Mouse (Mus musculus): ENCODE results near the gene Pcyt2.
"Not testable (repeated sequence)": the region's sequence is repeated elsewhere in the genome, so short reads cannot be mapped to it uniquely, and the experiment has no call there.

Gene Pcyt2

DNA sequence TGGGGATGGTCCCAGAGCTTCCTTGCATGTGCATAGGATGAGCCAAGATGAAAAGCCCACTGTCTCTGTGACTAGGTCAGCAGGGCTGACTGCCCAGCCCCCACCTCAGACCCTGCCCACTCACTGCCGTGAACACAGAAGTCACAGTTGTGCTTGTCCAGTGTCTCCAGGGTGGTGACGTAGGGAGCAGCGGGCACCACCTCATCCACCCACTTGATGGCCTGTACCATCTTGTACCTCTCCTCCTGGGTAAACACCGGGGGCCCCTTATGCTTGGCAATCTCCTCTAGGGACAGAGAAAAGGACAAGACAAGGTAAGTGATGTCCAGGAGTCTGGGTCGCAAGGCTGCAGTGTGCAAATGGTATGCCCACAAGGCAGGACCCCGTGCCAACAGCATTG, 2.6 kb downstream of the Pcyt2 start:
- no peak for DNase-seq

DNA sequence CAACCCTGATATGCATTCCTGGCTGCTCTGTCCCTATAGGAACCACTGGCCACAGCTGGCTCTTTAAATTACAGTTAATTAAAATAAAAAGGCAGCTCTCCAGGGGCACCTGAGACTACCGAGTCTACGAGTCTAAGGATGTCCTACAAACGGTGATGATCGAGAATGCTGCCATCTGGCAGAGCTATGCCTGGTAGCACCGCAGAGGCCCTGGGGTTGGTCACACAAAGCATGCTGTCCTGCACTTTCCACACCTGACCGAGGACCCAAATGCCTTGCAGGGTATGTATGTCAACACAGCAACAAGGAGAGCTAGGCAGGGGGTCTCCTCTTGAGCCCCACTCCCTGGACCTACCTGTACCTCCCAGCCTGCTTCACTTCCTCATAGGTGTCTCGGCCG, 3.8 kb downstream of the Pcyt2 start:
- DNase-seq, result peak in 1 of 2 experiments; percentile 52

DNA sequence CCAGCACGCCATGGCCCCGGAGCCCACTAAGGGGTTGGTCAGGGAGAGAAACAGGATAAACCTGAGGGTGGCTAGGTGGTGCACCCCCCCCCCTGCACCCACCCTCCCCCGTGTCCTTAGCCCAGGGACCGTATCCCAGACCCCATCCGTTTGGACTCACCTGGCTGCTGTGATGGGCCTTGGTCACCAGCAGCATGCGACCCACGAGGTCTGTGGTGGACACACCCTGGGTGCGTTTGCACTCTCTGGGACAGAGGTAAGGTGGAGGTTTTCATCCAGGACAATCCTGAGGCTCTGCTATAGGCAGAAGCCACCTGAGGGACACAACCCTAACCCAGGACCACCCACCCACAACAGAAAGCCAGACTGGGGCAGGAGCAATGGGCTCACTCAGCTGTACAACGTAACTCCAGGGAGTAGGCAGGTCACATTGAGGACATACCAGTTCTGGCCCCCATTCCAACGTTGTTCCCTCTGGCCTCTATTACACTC, 4.2 kb downstream of the Pcyt2 start:
- DNase-seq, result peak in 1 of 2 experiments; percentile 46

DNA sequence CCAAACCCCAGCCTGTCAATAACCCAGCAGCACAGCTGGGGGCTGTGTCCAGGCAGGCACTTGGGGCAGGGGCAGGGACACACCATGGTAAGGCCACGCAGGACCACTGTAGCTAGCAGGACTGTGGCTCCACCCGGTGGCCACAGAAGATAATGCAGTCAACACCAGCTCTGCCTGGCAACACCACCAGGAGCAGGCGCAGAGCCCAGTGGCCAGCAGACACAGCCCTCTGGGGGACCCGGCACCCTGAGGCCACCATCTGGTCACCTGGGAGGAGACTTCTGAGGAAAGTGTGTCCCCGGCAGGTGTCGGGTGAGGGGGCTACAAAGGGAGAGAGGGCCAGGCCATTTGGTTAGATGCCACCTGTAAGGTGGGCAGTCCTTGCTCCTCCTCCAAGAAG, 5.0 kb downstream of the Pcyt2 start:
- peak; percentile 97 for DNase-seq

DNA sequence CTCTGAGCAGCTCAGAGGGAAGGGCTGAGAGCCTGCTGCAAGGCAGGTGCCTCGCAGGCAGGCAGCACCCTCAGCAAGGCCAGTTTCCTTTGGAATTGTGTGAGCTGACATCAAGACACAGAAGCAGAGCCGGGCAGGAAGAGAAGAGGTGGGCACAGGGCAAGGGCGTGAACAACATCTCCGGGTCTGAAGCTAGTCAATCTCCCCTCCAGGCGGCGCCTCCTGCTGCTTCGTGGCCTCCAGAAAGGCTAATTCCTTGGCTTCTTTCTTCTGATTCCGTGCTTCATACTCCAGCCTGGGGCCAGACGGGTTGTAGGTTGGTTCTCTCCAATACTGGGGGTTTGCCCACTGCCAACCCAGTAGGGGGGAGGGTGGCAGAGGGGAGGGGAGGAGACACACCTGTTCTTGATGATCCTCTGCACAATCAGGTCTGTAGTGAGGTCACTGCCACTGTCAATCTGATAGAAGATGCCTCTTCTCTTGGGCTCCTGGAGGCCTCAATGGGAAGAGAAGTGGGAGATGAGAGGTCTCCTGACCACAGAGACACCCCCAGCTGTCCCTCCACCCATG, 7.2 kb downstream of the Pcyt2 start:
- peak in 1 of 2 experiments; percentile 29 for DNase-seq

DNA sequence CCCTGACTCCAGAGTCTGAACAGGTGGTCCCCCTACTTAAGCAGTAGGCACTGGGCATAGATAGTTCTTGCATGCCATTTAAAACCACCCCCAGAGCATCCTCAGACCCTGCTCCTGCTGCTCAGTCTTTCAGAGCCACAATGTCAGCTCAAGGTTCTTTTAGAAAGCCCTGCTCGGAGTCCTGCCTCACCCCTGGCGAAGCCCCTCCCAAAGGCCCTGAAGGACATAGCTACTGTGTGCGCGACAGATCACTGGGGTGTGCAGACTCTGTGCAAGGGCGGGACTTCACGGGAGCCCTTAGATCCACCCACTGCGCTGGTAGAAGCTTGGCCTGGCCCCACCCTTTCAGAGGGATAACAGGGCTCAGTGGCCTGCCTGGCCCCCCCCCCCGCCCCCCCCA, 8.5 kb downstream of the Pcyt2 start:
- peak in 1 of 2 experiments; percentile 35 for DNase-seq

DNA sequence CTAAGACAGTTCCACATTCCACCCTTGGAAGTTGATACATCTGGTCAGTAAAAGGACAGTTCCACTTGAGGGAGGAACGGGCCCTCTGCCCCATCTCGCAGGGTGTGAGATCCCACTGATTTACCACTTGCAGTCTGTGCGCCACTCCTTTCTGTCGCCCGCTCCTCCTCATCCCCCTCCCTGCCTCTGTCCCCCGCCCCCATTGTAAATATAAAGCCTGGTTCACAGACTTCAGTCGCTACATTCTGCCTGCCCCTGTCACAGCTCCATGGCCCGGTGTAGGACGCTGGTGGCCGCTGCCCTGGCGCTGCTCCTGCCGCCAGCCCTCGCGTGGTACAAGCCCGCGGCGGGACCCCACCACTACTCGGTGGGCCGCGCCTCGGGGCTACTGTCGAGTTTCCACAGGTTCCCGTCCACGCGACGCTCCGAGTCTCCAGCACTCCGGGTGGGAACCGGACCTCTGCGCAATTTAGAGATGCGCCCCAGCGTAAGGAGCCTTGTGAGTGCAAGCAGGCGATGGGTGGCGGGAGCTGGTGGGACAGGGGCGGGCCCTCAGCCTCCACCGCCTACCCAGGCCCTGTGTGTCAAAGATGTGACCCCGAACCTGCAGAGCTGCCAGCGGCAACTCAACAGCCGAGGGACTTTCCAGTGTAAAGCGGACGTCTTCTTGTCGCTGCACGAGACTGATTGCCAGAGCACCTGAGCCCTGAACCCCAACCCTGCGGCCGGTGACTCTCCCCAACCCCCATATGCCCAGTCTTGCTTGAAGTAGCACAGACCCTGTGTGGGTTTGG, 9.3 kb downstream of the Pcyt2 start, which contains the start of gene Npb:
Gene Npb (plus strand): TSS at position 237 of the 794 bp plus-strand sequence.
- peak in 1 of 2 experiments; percentile 29 for DNase-seq

DNA sequence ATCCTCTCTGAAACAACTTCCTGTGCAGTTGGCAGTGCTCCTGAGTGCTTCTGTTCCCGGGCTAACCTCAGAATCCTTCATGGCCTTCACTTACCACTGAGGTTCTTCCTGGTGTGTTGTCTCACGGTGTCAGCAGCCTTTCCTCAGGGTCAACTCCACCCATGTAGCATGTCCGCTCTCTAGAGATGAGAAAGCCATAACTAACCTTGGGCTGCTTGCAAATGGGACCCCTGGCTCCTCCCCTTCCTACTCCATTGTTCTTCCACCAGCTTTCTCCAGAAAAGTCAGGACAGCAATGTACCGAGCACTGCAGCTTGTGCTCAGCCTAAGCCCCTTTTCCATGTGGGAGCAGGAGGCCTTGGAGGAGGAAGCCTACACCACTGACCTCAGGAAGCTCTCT, 11.0 kb downstream of the Pcyt2 start:
- DNase-seq, result peak in 1 of 2 experiments; percentile 3

DNA sequence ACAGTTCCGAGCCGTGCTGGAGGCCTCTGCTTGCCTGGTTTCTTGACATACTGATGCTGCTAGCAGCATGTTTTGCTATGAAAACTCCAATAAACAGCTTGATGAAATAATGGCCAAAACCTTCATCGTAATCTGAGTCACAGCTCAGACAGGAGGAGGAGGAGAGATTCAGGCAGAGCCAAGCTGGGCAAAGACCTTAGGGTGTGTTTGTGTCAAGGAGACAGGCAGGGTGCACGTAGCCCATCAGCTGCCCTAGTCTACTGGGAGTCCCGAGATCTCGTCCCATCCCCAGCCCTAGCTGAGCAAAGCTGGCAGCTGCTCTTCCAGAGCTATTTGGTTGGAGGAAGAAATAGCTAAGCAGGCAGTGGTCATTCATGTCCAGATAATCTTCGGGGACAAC, 12.1 kb downstream of the Pcyt2 start:
- DNase-seq, result no peak

DNA sequence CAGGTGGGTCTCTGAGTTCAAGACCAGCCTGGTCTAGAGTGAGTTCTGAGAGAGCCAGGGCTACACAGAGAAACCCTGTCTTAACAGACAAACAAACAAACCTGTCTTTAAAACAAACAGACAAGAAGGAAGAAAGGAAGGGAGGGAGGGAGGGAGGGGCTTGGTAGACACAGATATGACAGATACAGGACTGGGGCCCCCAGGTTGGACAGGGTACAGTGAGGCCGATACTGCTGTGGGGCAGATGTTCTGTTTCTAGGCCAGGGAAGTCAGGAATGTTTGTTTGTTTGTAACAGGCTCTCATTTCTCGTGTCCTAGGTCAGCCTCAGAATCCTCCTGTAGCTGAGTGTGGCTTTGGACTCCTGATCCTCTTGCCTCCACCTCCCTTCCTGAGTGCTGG, 14.2 kb downstream of the Pcyt2 start:
- DNase-seq, result no peak

DNA sequence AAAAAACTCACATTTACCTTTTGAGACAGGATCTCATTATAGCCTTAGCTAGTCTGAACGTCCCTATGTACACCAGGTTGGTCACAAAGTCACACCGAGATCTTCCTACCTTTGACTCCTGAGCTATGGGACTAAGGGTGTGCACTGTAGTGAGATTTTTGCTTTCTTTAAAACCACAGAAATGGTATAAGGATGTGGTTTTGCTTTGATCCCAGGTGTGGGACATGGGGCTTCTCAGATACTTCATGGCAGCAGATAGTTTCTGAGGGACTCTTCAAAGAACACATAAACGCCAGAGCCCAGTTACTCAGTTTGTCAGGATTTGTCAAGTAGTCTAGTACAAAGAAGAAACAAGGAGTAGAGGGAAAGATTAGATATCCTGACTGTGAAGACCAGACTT, 17.0 kb downstream of the Pcyt2 start:
- DNase-seq, result no peak

DNA sequence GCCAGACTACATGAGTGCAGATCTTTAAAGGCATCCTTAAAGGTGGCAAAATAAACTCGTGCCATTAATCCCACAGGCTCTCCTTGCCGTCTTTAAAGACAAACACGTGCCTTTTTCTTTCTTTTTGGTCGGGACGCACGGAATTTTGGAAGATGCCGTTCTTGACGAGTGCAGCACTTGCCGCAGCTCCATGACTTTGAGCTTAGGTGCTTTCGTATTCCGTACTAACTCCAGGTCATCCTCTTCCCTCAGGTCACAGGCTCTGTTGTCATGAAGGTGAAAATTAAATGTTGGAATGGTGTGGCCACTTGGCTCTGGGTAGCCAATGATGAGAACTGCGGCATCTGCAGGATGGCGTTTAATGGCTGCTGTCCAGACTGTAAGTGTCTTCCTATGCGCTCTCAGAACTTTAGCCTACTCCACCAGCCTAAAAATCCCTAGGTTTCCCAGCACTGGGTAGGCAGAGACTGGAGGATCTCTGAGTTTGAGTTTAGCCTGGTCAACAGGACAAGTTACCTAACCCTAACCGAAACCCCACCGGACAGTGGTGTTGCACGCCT, 18.7 kb downstream of the Pcyt2 start:
- peak in 1 of 2 experiments; percentile 25 for DNase-seq

DNA sequence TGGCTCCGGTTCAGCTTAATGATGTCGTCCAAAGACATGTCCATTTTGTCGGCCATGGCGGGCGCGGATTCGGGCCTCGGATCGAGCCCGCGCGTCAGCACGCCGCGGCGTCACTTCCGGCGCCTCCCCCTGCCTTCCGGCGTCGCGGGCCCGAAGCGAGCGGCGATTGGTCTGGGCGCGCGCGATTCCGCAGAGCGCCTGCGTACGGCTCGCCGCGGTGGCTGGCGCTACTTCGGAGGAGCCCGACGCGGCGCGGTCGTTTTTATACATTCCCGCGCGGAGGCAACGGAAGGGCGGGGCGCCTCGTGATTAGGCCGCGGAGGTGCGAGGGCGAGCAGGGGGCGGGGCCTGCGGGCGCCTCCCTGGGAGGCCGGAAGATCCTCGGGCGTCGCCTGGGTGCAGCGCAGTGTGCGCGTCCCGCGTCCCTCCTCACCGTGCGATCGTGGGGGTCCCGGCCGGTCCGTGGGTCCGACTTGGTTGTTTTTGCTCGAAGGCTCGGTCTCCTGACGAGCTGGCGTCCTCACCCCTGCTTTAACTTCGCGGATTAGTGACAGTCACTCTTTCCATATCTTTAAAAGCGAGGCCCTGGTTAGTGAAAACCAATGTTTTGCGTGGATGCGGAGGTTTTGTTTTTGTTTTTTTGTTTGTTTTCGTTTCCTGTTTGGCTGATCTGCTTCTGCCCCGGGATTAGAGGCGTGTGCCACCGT, 19.3 kb downstream of the Pcyt2 start, which contains the start of the genes Alyref and Anapc11:
Gene Alyref (minus strand): TSS at position 83 of the 707 bp plus-strand sequence.
Gene Anapc11 (plus strand): TSS at position 139 of the 707 bp plus-strand sequence.
- DNase-seq, result peak; percentile 95 to 97

DNA sequence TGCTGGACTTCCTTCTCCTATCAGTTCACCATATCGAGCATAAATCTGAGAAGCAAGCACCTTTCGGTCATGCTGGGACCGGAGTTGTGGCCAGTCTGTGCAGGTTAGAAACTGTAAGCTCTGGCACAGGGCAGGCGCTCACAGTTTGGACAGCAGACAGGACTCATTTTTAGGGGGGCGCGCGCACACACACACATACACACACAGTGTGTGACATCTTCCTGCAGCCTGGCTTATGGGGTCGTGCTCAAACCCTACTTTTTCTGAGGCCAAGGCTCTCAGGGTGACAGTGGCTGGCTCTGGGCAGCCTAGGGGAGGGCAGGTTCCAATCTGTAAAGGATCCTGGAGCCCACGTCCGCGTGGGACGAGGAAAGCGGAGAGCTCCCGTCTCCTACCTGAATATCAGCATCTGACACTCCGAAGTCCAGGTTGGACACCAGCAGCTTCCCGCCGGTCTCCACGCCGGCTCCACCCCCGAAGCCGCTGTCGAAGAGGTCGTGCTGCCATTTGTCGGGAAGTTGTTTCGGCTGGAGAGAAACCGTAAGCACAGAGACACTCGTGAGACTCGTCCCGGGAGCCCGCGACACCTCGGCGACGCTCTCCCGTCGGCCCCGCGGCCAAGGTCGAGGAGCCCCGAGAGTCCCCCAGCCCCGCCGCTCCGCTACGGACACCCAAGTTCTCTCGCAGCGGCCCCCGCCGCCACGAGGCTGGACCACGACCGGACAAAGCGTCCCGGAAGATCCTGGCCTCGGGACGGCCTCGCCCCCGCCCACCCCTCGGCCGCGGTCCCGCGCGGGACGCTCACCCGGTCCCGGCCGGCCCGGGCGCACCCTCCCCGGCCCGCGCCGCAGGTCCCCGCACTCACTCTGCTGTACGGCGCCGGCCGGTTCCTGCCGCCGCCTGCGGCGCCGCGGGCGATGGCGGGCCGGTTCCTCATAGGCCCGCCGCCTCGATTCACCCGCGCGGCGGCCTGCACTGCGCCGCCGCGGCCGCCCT, 20.2 kb downstream of the Pcyt2 start:
- no peak for DNase-seq

DNA sequence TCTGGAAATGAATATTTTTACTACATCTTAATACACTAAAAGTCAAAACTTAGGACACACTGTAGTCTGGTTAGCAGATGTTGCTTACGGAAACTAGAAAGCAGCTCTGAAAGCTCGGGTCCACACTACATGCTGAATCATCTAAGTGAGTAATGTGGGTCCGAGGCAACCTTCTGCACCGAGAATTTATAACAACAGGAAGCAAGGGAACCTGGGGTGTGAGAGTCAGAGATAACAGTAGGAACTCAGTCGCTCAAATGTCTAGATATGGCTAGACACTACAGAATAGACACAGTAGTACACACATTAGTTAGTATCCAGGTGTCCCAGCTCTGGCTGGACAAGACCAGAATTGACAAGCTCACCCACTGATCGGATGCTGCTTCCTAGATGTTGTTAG, 29.2 kb downstream of the Pcyt2 start:
- no peak for DNase-seq

DNA sequence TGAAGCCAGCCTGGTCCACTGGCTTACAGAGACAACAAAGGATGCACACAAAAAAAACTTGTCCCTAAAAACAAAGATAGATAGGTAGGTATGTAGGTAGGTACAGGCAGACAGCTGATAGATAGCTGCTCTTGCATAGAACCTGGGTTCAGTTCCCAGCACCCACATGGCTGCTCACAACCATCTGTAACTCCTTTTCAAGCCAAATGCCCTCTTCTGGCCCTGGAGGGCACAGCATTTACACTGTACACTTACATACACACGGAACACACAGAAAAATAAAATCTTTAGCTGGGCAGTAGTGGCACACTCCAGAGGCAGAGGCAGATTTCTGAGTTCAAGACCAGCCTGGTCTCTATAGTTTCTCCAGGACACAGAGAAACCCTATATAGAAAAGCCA, 33.8 kb downstream of the Pcyt2 start:
- no peak for DNase-seq

DNA sequence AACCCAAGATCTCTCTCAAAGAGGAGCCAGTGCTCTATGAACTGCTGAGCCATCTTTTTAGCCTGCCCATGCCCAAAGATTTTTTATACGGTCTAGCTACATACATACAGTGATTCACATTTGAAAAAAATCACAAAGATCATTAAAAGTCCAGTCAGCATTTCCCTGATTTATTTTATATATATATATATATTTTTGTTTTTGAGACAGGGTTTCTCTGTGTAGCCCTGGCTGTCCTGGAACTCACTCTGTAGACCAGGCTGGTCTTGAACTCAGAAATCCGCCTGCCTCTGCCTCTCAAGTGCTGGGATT, 34.8 kb downstream of the Pcyt2 start:
- DNase-seq, result not testable (repeated sequence)

DNA sequence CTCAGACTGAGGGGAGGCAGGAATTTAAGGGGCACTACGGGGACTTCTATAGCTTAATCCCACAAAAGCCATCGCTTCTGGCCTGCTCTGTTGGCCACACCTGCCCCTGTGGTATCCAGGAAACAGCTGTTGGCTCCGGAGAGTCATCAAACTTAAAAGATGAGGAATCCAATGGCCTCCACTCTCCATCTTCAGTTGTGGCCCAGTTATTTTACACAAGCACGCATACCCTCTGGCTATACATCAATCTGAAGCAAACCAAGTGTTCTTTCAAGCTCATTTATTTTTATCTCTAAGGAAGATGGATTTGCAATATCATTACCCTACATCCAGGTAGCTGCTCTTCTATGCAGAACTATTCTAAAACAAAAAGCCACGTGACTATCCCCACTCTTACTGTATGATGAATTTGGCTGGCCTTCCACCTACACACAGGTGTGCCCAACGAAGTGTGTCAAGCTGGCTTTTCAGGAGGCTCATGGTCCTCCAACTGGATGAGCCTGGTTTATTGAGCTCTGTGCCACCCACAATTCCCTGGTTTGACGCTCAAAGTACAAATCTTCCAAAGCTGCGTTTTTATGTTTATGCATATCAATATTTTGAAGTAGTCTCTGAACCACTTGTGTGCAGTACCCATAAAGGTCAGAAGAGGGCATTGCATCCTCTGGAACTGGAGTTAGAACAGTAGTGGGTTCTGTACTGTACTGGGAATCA, 35.3 kb downstream of the Pcyt2 start:
- peak in 1 of 2 experiments; percentile 56 for DNase-seq

DNA sequence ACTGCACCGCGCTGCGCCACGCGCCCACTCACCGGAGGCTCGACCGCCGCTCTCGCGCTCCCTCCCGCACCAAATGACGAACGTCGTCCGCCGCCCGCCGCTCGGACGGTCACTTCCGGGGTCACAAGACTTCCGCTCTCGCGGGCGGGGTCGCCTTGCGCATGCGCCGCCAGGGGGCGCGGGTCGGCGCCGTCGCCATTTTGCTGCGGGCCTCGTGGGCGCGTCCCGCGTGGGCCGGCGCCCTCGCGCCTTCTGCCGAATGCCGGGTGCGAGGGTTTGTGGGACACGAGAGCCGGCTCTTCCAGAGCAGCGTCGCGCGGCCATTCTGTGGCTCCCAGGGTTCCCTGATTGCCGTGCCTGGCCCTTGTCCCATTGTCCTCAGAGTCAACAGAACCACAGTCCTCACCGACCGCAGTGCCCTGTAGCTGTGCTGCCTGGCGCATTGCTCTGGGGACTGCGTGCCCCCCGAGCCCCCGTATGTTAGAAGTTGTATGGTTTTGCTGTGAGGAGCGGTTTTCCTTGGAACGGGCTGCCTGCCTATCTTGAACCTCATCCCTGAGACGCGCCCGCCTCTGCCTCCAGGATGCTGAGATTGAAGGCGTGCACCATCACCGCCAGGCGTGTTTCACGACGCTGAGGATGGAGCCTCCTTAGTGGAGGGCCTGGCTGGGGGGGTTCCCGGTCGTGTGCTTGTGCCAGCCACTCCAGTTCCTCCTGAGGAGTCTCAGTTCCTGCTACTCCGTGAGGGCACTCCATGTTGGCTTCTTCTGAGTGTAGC, 36.1 kb downstream of the Pcyt2 start, which contains the start of gene Arhgdia:
Gene Arhgdia (minus strand): TSS at position 135 of the 778 bp plus-strand sequence.
- peak; percentile 93 to 94 for DNase-seq

DNA sequence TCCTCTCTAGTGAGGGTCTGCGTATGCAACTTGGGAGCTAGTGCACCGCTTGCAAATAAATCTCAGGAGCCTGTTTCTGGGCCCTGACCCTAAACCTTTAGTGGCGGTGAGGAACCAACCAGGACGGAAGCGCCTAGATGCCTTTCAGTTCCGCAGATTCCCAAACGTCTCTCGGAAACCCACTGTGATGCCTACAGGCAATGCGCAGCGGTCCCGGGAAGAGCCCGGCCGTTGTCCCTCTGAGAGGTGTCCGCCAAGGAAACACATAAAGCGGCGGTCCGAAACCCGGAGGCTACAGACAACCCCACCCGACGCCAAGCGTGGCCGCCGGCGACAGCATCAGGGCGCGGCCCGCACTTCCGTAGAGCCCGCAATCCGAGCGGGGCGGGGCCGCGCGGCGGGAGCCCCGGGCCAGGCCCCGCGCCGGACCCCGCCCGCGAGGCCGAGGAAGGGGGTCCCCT, 36.8 kb downstream of the Pcyt2 start:
- peak; percentile 62 to 66 for DNase-seq
